Mouse (Mus musculus): Measurements from ENCODE around the gene Tbc1d14. TPM values are rescaled to one million over a fixed set of nuclear protein-coding genes. Genes with fewer than 3 reads are reported as not detected.

The Tbc1d14 gene
- total RNA-seq, 4 experiments from 2014 or later = 74.3 to 92.7 (median 82.9) TPM

GRCm38 (mm10) chr5:36464709-36465661 lies 128.1 kb downstream of the Tbc1d14 start, which contains the start of gene Grpel1:
Grpel1 (plus strand) TSS chr5:36464998.
- DNase-seq (ENCODE audit: low spot score in 2 of 2) = peak; percentile 98 to 100

- DNase-seq (ENCODE audit: low spot score in 2 of 2) = no peak
These were observed 129.7 kb downstream of the Tbc1d14 start for GRCm38 (mm10) chr5:36463391-36463790.

DNA sequence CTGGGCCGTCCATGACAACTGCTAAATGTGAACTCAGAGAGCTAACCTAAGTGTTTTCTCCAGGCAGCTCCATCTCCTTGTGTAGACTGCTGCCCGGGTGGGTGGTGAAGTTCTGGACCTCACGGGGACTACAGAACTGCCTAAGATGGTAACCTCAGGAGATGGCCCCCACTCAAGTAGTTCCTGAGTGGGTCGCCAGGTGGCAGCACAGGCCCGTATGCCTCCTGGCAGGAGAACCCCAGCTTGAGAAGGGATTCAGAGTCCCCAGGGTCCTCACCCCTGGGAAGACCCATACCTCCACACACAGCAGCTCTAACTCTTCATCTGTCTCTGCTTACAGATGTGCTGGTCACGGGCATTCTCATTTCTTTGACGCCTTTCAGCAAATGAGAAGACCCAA lies 130.3 kb downstream of the Tbc1d14 start:
- DNase-seq (ENCODE audit: low spot score in 2 of 2) = peak in 1 of 2 experiments; percentile 80

DNA sequence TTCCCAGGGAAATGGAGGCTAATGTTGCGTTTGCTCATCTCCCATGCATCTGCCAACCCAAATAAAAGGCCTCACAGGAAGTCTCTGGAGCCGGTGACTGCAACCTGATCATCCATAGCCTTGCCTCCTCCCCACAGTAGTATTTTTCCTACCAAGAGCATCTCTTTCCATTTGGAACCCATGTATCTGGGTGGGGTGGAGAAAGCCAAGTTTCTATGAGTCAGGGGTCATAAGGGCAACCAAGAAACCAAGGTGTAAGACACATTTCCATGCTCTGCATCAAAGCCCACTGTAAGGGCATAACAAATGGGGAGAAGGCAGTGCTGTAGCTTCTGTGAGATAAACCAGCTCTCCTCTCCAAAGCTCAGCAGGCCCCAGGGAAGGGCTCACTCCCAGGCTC lies 131.8 kb downstream of the Tbc1d14 start:
- DNase-seq (ENCODE audit: low spot score in 2 of 2) = no peak

- DNase-seq (ENCODE audit: low spot score in 2 of 2) = no peak
These were observed 132.4 kb downstream of the Tbc1d14 start for GRCm38 (mm10) chr5:36460712-36461111.

DNA sequence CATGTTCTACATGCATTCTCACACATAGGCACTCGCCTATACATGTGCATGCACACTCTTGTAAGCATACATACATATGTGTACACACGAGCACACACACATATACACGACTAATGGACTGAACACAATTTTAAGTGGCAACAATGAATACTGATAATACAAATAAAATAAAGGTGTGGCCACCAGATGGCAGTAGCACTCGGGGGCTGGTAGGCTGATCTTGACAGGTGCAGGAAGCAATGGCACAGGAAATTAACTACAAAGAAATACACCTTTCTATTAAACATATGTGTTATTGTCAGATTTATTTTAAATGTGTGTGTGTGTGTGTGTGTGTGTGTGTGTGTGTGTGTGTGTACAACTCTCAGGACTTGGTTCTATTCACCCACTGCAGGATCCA lies 134.2 kb downstream of the Tbc1d14 start:
- no peak for DNase-seq (ENCODE audit: low spot score in 2 of 2)

- no peak for DNase-seq (ENCODE audit: low spot score in 2 of 2)
These were observed 135.4 kb downstream of the Tbc1d14 start for GRCm38 (mm10) chr5:36457706-36458105.

- no peak for DNase-seq (ENCODE audit: low spot score in 2 of 2)
These were observed 140.3 kb downstream of the Tbc1d14 start for GRCm38 (mm10) chr5:36452821-36453220.

GRCm38 (mm10) chr5:36451872-36452389 lies 141.1 kb downstream of the Tbc1d14 start:
- no peak for DNase-seq (ENCODE audit: low spot score in 2 of 2)

- no peak for DNase-seq (ENCODE audit: low spot score in 2 of 2)
These were observed 142.0 kb downstream of the Tbc1d14 start for GRCm38 (mm10) chr5:36451119-36451518.

DNA sequence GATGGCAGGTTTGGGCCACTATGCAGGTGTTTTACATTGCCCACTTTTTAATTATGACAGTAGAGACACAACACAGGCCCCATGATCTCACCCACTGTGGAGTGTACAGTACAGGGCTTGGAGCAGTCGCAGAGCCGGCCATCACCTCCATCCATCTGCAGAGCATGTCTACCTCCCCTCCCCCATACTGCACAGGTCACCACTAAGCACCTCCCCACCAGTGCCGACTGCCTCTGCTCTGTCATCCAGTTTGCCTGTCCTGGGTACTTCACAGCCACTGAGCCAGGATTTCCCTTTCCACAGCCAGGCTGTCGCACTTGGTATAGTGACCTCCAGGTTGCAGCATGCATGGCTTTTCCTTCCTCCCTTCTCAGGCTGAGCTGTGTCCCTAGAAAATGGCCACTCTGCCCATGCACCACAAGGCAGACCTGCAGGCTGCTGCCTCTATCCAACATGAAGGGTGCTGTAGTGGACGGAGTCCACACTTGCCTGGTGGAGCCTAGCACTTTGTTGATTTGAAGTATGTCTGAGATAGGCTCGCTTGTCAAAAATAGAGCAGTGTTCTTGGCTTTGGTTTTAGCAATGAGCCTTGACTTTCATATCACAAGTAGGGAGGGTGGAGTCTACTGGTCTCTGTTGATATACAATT lies 143.2 kb downstream of the Tbc1d14 start:
- DNase-seq (ENCODE audit: low spot score in 2 of 2) = no peak

DNA sequence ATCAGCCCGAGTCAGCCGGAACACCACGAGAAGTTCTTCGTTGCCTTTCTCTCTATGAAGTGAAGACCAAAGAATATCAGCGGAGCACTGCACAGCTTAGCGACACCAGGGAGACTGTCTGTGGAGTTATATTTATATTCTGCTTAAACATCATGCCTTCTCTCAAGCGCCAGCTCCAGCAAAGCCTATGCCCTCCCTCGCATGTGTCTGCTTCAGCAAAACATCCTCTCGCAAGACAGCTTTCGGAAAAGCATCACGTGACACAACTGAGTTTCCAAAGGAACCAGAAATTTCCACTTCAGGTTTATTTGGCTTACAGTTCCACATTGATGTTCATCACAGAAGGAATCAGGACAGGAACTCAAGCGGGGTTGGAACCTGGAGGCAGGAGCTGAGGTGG lies 145.2 kb downstream of the Tbc1d14 start:
- no peak for DNase-seq (ENCODE audit: low spot score in 2 of 2)

DNA sequence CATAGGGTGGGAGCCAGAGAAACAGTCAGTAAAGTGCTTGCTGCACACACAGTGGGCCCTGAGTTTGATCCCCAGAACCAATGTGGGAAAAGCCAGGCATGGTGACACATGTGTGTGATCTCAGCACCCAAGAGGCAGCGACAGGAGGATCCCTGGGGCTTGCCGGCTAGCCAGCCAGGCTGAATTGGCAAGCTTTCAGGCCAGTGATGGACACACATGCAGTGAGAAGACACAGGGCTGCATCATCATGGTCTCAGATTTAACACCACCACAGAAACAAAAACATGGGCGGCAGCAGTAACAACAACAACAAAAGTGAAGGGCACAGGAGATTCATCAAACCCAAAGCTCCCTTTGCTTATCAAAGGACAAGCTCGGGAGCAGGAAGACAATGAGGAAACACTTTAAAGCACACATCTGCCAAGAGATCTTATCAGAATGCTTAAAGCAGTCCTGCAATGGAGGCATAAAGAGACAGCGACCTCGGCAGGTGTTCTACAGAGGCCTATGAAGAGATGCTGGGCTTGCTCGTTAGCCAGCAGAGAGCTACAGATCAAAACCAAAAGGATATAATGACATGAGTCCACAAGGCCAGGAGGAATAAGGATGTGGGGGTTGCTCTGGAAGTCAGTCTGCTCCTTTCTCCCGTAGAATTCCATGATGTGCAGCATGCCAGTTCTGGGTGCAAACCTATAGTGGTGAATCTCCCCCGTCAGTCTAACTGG lies 146.7 kb downstream of the Tbc1d14 start:
- no peak for DNase-seq (ENCODE audit: low spot score in 2 of 2)

GRCm38 (mm10) chr5:36445028-36445427 lies 148.0 kb downstream of the Tbc1d14 start:
- DNase-seq (ENCODE audit: low spot score in 2 of 2) = no peak

GRCm38 (mm10) chr5:36444611-36445010 lies 148.5 kb downstream of the Tbc1d14 start:
- DNase-seq (ENCODE audit: low spot score in 2 of 2) = no peak

DNA sequence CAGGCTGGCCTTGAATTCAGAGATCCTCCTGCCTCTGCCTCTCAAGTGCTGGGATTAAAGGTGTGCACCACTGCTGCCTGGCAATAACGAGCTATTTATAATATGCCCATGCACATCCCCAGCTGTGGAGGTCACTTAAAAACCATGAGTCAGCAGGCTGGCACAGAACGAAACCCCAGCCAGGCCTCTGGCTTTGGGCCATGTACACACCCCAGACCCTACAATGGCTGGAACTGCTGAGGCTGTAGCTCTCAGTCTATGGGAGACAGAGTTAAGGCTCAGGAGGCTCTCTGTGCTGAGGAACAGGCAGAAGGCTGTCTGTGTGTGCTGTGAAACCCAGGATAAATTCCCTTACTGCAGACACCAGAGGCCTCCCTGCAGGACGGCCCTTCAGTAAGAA lies 152.3 kb downstream of the Tbc1d14 start:
- DNase-seq (ENCODE audit: low spot score in 2 of 2) = no peak

Other genes starting within 250 kb of the Tbc1d14 start
- gene Sorcs2, start 195.1 kb downstream of the Tbc1d14 start, total RNA-seq (2022) = 10 to 100 TPM; 46.9 to 54.4 (median 48.9) TPM
- 10 to 100 TPM; 20.7 to 22.7 (median 21.3) TPM for gene Grpel1, start 128.3 kb downstream of the Tbc1d14 start, total RNA-seq (2022)
- gene Tada2b, start 109.0 kb downstream of the Tbc1d14 start, total RNA-seq (2022) = 10 to 100 TPM; 35.2 to 37.2 (median 36.3) TPM
- 1 to 10 TPM in 3 of 4 experiments, under 1 TPM in 1; 0.87 to 1.7 (median 1.2) TPM for gene Ccdc96, start 108.7 kb downstream of the Tbc1d14 start, total RNA-seq (2022)
- 100 to 1,000 TPM in 1 of 4 experiments, 10 to 100 TPM in 3; 92.0 to 121 (median 95.2) TPM for gene D5Ertd579e, start 102.7 kb upstream of the Tbc1d14 start, total RNA-seq (2022)
- gene Bloc1s4, start 155.4 kb upstream of the Tbc1d14 start, total RNA-seq (2022) = 10 to 100 TPM; 14.4 to 21.4 (median 18.5) TPM
- gene Mrfap1, start 203.5 kb upstream of the Tbc1d14 start, total RNA-seq (2022) = 100 to 1,000 TPM; 515 to 533 (median 521) TPM
- 10 to 100 TPM; 26.8 to 50.4 (median 37.5) TPM for gene Man2b2, start 237.4 kb upstream of the Tbc1d14 start, total RNA-seq (2022)